In genomic region chr17:36981221-36981813, GRCm38 (mm10) we compare ENCODE assay signal across 8 mouse cellular contexts. TPM values are rescaled to one million over a fixed set of nuclear protein-coding genes. Genes with fewer than 3 reads are reported as not detected.
DNase-seq lines count a peak whose midpoint lies in the region; ATAC-seq and TF ChIP-seq lines count a peak whose summit lies in the region.

Gene 2410137M14Rik (minus strand): TSS chr17:36981237.

- no peak within 1 kb of the TSS for H3K27ac ChIP-seq in heart, embryonic 14.5 days (replicated peaks in 1 of 2; ENCODE audit: control insufficient read depth in 1 of 2, insufficient read depth in 1 of 2, low read depth in 2 of 2, low read length in 2 of 2)
- no peak within 1 kb of the TSS for H3K27ac ChIP-seq in liver, postnatal 0 days (ENCODE audit: low read depth)

- TF ChIP-seq EP300 in liver, postnatal 0 days (IDR thresholded peaks at IDR 0.05; ENCODE audit: low read depth), result no peak

- DNase-seq in kidney, postnatal 4 days, result peak; percentile 11 to 22
- no peak for DNase-seq in kidney, postnatal 14 days
- peak; percentile 14 for DNase-seq in embryo, embryonic 11 days
- DNase-seq in liver, postnatal 0 days, result no peak
- no peak for DNase-seq in Muller cell, postnatal 12 days (ENCODE audit: inconsistent ontology term)
- DNase-seq in ovary, adult 18-20 months (ENCODE audit: low spot score), result no peak
- DNase-seq in adrenal gland, adult 18-20 months (ENCODE audit: low spot score in 2 of 2), result no peak

- H3K36me3 ChIP-seq in heart, embryonic 14.5 days (ENCODE audit: control insufficient read depth, insufficient read depth, low read length), result no peaks in the 10 kb centered on the region
- H3K36me3 ChIP-seq in liver, postnatal 0 days (replicated peaks; ENCODE audit: insufficient read depth, low read length), result no peaks in the 10 kb centered on the region

- peak; percentile 56; the same call in 1 of the 2 replicates for ATAC-seq in heart, embryonic 14.5 days (ENCODE audit: insufficient number of reproducible peaks, insufficient read depth, low FRiP score, low read depth)
- 0 out of 2 replicates have a peak, but pooled peaks have one; percentile 19 for ATAC-seq in liver, postnatal 0 days

- peak within 1 kb of the TSS; percentile 54 for H3K9ac ChIP-seq in heart, embryonic 14.5 days (ENCODE audit: low read length)
- H3K9ac ChIP-seq in liver, postnatal 0 days (replicated peaks), result no peak within 1 kb of the TSS

- WGBS in heart, embryonic 14.5 days, result 4% methylated on average over 18 of the region's 18 CpGs
- WGBS in liver, postnatal 0 days (ENCODE audit: insufficient replicate concordance), result 10% methylated on average over 18 of the region's 18 CpGs

- H3K27me3 ChIP-seq in heart, embryonic 14.5 days (ENCODE audit: control insufficient read depth, insufficient read depth, low read length), result no peaks in the 10 kb centered on the region; the same call in 1 of the 2 replicates
- H3K27me3 ChIP-seq in liver, postnatal 0 days (ENCODE audit: insufficient read depth, low read length), result peaks cover under 1% of the 10 kb centered on the region; the same call in 1 of the 2 replicates

- no peak for TF ChIP-seq CTCF in liver, postnatal 0 days (IDR thresholded peaks at IDR 0.05; ENCODE audit: low read depth)

- H3K4me3 ChIP-seq in heart, embryonic 14.5 days (ENCODE audit: control insufficient read depth in 1 of 2, insufficient read depth in 1 of 2, low read depth in 1 of 2, low read length in 2 of 2), result peak within 1 kb of the TSS; percentile 29 to 33
- H3K4me3 ChIP-seq in liver, postnatal 0 days (ENCODE audit: low read depth, low read length), result peak within 1 kb of the TSS; percentile 7; the same call in 1 of the 2 replicates

- H3K9me3 ChIP-seq in heart, embryonic 14.5 days (ENCODE audit: control insufficient read depth, low read length), result no peaks in the 10 kb centered on the region
- no peaks in the 10 kb centered on the region for H3K9me3 ChIP-seq in liver, postnatal 0 days (ENCODE audit: low read length)

- peaks cover 0 to 3% of the 10 kb centered on the region in 2 experiments; a peak in 1 of 4 replicates for H3K4me1 ChIP-seq in heart, embryonic 14.5 days (ENCODE audit: control insufficient read depth in 2 of 2, insufficient read depth in 2 of 2, low read length in 2 of 2)
- no peaks in the 10 kb centered on the region for H3K4me1 ChIP-seq in liver, postnatal 0 days (ENCODE audit: insufficient read depth)

- H3K4me2 ChIP-seq in heart, embryonic 14.5 days (ENCODE audit: low read length), result peak within 1 kb of the TSS; percentile 69
- H3K4me2 ChIP-seq in liver, postnatal 0 days (ENCODE audit: low read depth, low read length), result peak within 1 kb of the TSS; percentile 54

RNA-seq across cellular contexts. Expression of gene 2410137M14Rik, which starts in this region (rescaled TPM):
- 0.32 TPM in 1 of 2 replicates, not detected in the other for polyA plus RNA-seq in heart, embryonic 14.5 days (2014; fragmentation: Nextera tagmentation; extraction: Ambion mirVana)
- not detected in 2 replicates for polyA plus RNA-seq in liver, postnatal 0 days (2015; fragmentation: Nextera tagmentation; extraction: Ambion mirVana)
- total RNA-seq in adrenal gland, adult 18-20 months (2021), result not detected

Comparison
In these comparisons a context has a peak if more than half of its experiments do, and no peak if none do; other contexts are left out.
1. DNase-seq: peak in kidney, postnatal 4 days (2 of 2) and embryo, embryonic 11 days (single experiment); none in kidney, postnatal 14 days (single experiment), liver, postnatal 0 days (single experiment), Muller cell, postnatal 12 days (single experiment), ovary, adult 18-20 months (single experiment) and adrenal gland, adult 18-20 months (0 of 2).
2. Peak in ATAC-seq, H3K4me3 ChIP-seq, H3K9ac ChIP-seq and H3K4me2 ChIP-seq in heart, embryonic 14.5 days; RNA of the gene not detected or under 1 TPM.
3. Peak in ATAC-seq, H3K4me3 ChIP-seq and H3K4me2 ChIP-seq in liver, postnatal 0 days; RNA of the gene not detected or under 1 TPM.